Mouse (Mus musculus) layer of hippocampus, adult 18-20 months (tissue): Measurements from ENCODE around the gene Rsrp1. TPM values are rescaled to one million over a fixed set of nuclear protein-coding genes. Genes with fewer than 3 reads are reported as not detected.

Experiments
- DNase-seq, 2 experiments: peaks; one replicate each; pipeline ENCODE4 v3.0.0; 2022; ENCODE audit warnings: low spot score in 2 of 2
- total RNA-seq, 2 experiments: library from RNA; stranded (reverse); gene quantifications; 2 replicates each; pipeline ENCODE4 v1.2.3; 2021

Rsrp1 gene
- total RNA-seq, 2 experiments from 2014 or later = 256 to 262 TPM

- no peak for DNase-seq
Observed at GRCm38 (mm10) chr4:134963021-134963776, 39.8 kb downstream of the Rsrp1 start.

- DNase-seq = no peak
Observed at GRCm38 (mm10) chr4:134967887-134968604, 44.7 kb downstream of the Rsrp1 start.

DNA sequence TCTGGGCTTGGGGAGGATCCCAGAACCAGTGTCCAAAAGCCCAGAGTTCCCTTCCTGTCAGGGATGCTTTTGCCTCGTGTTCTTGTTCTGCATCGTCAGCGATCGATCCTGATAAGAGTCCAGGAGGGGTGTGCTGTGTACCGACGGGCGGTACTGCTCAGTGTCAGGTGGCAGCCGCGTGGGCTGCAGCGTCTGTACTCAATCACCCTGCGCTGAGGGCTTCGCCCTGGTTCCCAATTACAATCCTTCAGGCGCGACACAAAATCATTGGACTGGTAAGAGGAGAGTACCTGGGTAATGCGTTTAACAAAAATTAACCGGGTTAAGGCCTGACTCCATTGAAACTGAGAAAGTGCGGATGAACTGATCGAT lies 45.2 kb downstream of the Rsrp1 start:
- DNase-seq = no peak

DNA sequence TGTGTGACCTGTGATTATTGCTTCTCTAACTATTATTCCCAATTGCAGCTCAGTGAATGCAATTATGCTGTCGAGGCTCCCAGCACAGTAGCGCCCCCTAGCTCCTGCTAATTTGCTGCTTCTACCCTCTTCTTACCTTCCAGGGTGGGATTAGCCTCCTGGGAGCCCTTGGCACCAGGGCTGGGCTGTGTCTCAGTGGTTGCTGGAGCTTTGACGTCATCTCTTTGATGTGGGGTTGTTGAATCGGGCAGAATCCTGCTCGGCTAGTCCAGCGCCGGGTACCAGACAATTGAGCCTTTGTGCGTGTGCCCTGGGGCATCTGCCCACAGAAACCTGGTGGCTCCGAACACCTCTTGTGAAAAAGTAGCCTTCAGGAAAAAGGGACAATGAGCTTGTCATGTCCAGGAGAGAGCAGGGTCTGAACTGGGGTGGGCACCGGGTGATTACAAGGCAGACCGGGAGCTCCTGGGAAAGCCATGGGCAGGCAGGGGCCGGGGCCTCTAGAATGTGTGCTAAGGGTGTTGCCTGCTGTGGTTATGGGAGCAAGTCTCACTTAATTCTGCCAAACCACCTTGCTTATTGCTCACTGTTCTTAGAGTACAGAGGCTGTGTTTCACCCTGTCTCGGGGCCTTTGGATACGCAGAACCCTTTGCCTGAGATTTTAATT lies 52.0 kb downstream of the Rsrp1 start:
- no peak for DNase-seq

GRCm38 (mm10) chr4:134975929-134976308 lies 52.5 kb downstream of the Rsrp1 start:
- no peak for DNase-seq

Other genes starting within 250 kb of the Rsrp1 start
- 10 to 100 TPM; 24.1 to 26.7 TPM for gene Man1c1, start 219.3 kb upstream of the Rsrp1 start, total RNA-seq
- gene Ldlrap1, start 155.6 kb upstream of the Rsrp1 start, total RNA-seq = 1 to 10 TPM; 1.3 to 2.4 TPM
- gene Maco1, start 70.2 kb upstream of the Rsrp1 start, total RNA-seq = 10 to 100 TPM; 42.5 to 44.9 TPM
- not detected for gene Rhd, start 59.1 kb upstream of the Rsrp1 start, total RNA-seq
- gene Tmem50a, start 8.6 kb upstream of the Rsrp1 start, total RNA-seq = 100 to 1,000 TPM; 120 to 123 TPM
- gene Syf2, start 7.3 kb downstream of the Rsrp1 start, total RNA-seq = 10 to 100 TPM; 58.8 to 69.7 TPM
- not detected for gene Runx3, start 197.1 kb downstream of the Rsrp1 start, total RNA-seq